Mouse (Mus musculus) embryonic facial prominence, embryonic 12.5 days (tissue): ENCODE measurements around the gene Myadml2. TPM values are rescaled to one million over a fixed set of nuclear protein-coding genes. Genes with fewer than 3 reads are reported as not detected.
A peak's percentile ranks its signal among the peaks of the same experiment; 100 is the strongest.

ENCODE experiments used
- ATAC-seq: fragments of 200-750 bp; cut with Nextera tagmentation; 2 replicates; pipeline ENCODE4 v1.8.0; 2017; ENCODE audit not compliant: insufficient number of reproducible peaks, insufficient read depth, low FRiP score, low TSS enrichment
- H3K27ac ChIP-seq: fragments of 300-500 bp; sonication (generic); 2 replicates; pipeline ENCODE4 v1.5.1; 2016; ENCODE audit warnings: mild to moderate bottlenecking
- H3K27me3 ChIP-seq: fragments of 300-500 bp; sonication (generic); 2 replicates; pipeline ENCODE4 v1.6.1; 2016; ENCODE audit warnings: mild to moderate bottlenecking, moderate library complexity
- H3K36me3 ChIP-seq: fragments of 300-500 bp; sonication (generic); 2 replicates; pipeline ENCODE4 v1.6.1; 2016; ENCODE audit warnings: mild to moderate bottlenecking
- H3K4me1 ChIP-seq: fragments of 300-500 bp; sonication (generic); 2 replicates; pipeline ENCODE4 v1.6.1; 2016
- H3K4me2 ChIP-seq: fragments of 300-500 bp; sonication (generic); replicated peaks from 2 replicates; pipeline ENCODE4 v1.6.1; 2016; ENCODE audit warnings: mild to moderate bottlenecking, moderate library complexity
- H3K4me3 ChIP-seq: fragments of 300-500 bp; sonication (generic); 2 replicates; pipeline ENCODE4 v1.5.1; 2016; ENCODE audit warnings: mild to moderate bottlenecking
- H3K9ac ChIP-seq: fragments of 300-500 bp; sonication (generic); 2 replicates; pipeline ENCODE4 v1.6.1; 2016; ENCODE audit warnings: mild to moderate bottlenecking, moderate library complexity
- H3K9me3 ChIP-seq: fragments of 300-500 bp; sonication (generic); 2 replicates; pipeline ENCODE4 v1.6.1; 2016; ENCODE audit warnings: mild to moderate bottlenecking, moderate library complexity
- WGBS: fragments of 180-500 bp; shearing (Covaris S2); methylation state at CpG from one replicate; pipeline ENCODE4 v1.1.7; 2016; 5-methylcytosine and 5-hydroxymethylcytosine counted together
- microRNA-seq: library from miRNA; unstranded; fragments of <30 nt; microRNA quantifications from one replicate; pipeline ENCODE4, GENCODE M21; 2017
- polyA plus RNA-seq: library from polyadenylated mRNA; unstranded; fragments of >200 nt; fragmentation: Nextera tagmentation; extraction: Ambion mirVana; gene quantifications from 2 replicates; pipeline ENCODE4 v1.2.1, GENCODE M21; 2016

The Myadml2 gene
- polyA plus RNA-seq, 1 experiment from 2014 or later, result not detected

DNA sequence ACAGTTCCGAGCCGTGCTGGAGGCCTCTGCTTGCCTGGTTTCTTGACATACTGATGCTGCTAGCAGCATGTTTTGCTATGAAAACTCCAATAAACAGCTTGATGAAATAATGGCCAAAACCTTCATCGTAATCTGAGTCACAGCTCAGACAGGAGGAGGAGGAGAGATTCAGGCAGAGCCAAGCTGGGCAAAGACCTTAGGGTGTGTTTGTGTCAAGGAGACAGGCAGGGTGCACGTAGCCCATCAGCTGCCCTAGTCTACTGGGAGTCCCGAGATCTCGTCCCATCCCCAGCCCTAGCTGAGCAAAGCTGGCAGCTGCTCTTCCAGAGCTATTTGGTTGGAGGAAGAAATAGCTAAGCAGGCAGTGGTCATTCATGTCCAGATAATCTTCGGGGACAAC is 42.3 kb downstream of the Myadml2 start:
- ATAC-seq, result no peak
- Histone ChIP-seq H3K9me3 (no peaks in the 10 kb centered on the region), H3K9ac (no peak overlapping the region), H3K4me2 (no peak overlapping the region), H3K4me3 (no peak overlapping the region), H3K27me3 (peaks cover 17% of the 10 kb centered on the region), H3K36me3 (peaks cover 57% of the 10 kb centered on the region), H3K27ac (no peak overlapping the region), H3K4me1 (peaks cover 19% of the 10 kb centered on the region)
- WGBS, result 88% methylated on average over 7 of the region's 7 CpGs

DNA sequence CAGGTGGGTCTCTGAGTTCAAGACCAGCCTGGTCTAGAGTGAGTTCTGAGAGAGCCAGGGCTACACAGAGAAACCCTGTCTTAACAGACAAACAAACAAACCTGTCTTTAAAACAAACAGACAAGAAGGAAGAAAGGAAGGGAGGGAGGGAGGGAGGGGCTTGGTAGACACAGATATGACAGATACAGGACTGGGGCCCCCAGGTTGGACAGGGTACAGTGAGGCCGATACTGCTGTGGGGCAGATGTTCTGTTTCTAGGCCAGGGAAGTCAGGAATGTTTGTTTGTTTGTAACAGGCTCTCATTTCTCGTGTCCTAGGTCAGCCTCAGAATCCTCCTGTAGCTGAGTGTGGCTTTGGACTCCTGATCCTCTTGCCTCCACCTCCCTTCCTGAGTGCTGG is 44.4 kb downstream of the Myadml2 start:
- H3K4me1 ChIP-seq, result peaks cover 18% of the 10 kb centered on the region
- peaks cover 53% of the 10 kb centered on the region for H3K36me3 ChIP-seq
- no peaks in the 10 kb centered on the region for H3K9me3 ChIP-seq
- WGBS, result 87% methylated on average over 2 of the region's 2 CpGs
- H3K4me2 ChIP-seq, result no peak overlapping the region
- peaks cover 4% of the 10 kb centered on the region for H3K27me3 ChIP-seq
- H3K4me3 ChIP-seq, result no peak overlapping the region
- H3K27ac ChIP-seq, result no peak overlapping the region
- H3K9ac ChIP-seq, result peak overlapping the region; percentile 10; the same call in 1 of the 2 replicates
- no peak for ATAC-seq

DNA sequence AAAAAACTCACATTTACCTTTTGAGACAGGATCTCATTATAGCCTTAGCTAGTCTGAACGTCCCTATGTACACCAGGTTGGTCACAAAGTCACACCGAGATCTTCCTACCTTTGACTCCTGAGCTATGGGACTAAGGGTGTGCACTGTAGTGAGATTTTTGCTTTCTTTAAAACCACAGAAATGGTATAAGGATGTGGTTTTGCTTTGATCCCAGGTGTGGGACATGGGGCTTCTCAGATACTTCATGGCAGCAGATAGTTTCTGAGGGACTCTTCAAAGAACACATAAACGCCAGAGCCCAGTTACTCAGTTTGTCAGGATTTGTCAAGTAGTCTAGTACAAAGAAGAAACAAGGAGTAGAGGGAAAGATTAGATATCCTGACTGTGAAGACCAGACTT is 47.2 kb downstream of the Myadml2 start:
- no peaks in the 10 kb centered on the region for H3K9me3 ChIP-seq
- no peak overlapping the region for H3K4me3 ChIP-seq
- no peak overlapping the region for H3K4me2 ChIP-seq
- H3K27ac ChIP-seq, result no peak overlapping the region
- ATAC-seq, result no peak
- peaks cover 58% of the 10 kb centered on the region for H3K36me3 ChIP-seq
- no peak overlapping the region for H3K9ac ChIP-seq
- 97% methylated on average over 3 of the region's 3 CpGs for WGBS
- peaks cover 22% of the 10 kb centered on the region for H3K4me1 ChIP-seq
- H3K27me3 ChIP-seq, result no peaks in the 10 kb centered on the region

DNA sequence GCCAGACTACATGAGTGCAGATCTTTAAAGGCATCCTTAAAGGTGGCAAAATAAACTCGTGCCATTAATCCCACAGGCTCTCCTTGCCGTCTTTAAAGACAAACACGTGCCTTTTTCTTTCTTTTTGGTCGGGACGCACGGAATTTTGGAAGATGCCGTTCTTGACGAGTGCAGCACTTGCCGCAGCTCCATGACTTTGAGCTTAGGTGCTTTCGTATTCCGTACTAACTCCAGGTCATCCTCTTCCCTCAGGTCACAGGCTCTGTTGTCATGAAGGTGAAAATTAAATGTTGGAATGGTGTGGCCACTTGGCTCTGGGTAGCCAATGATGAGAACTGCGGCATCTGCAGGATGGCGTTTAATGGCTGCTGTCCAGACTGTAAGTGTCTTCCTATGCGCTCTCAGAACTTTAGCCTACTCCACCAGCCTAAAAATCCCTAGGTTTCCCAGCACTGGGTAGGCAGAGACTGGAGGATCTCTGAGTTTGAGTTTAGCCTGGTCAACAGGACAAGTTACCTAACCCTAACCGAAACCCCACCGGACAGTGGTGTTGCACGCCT is 48.9 kb downstream of the Myadml2 start:
- WGBS, result 51% methylated on average over 17 of the region's 17 CpGs
- H3K36me3 ChIP-seq, result peaks cover 57% of the 10 kb centered on the region

DNA sequence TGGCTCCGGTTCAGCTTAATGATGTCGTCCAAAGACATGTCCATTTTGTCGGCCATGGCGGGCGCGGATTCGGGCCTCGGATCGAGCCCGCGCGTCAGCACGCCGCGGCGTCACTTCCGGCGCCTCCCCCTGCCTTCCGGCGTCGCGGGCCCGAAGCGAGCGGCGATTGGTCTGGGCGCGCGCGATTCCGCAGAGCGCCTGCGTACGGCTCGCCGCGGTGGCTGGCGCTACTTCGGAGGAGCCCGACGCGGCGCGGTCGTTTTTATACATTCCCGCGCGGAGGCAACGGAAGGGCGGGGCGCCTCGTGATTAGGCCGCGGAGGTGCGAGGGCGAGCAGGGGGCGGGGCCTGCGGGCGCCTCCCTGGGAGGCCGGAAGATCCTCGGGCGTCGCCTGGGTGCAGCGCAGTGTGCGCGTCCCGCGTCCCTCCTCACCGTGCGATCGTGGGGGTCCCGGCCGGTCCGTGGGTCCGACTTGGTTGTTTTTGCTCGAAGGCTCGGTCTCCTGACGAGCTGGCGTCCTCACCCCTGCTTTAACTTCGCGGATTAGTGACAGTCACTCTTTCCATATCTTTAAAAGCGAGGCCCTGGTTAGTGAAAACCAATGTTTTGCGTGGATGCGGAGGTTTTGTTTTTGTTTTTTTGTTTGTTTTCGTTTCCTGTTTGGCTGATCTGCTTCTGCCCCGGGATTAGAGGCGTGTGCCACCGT is 49.5 kb downstream of the Myadml2 start, which contains the start of the genes Alyref and Anapc11:
TSS of gene Alyref (minus strand) at position 83 of the 707 bp plus-strand sequence.
TSS of gene Anapc11 (plus strand) at position 139 of the 707 bp plus-strand sequence.
- Histone ChIP-seq H3K9me3 (no peaks in the 10 kb centered on the region), H3K4me1 (peaks cover 22% of the 10 kb centered on the region), H3K4me3 (peak within 1 kb of the TSS; percentile 99), H3K27me3 (no peaks in the 10 kb centered on the region), H3K36me3 (peaks cover 57% of the 10 kb centered on the region), H3K4me2 (peak within 1 kb of the TSS; percentile 97), H3K27ac (peak within 1 kb of the TSS; percentile 93), H3K9ac (peak within 1 kb of the TSS; percentile 100)
- ATAC-seq, result peak; percentile 94
- under 1% methylated on average over 87 of the region's 88 CpGs for WGBS

More for the DNA sequence above, 48.9 kb downstream of the Myadml2 start:
- ATAC-seq, result no peak
- peak overlapping the region; percentile 99 for H3K4me3 ChIP-seq
- peak overlapping the region; percentile 97 for H3K4me2 ChIP-seq
- no peaks in the 10 kb centered on the region for H3K27me3 ChIP-seq
- H3K9me3 ChIP-seq, result no peaks in the 10 kb centered on the region
- peak overlapping the region; percentile 86 for H3K27ac ChIP-seq
- H3K9ac ChIP-seq, result peak overlapping the region; percentile 100
- H3K4me1 ChIP-seq, result peaks cover 22% of the 10 kb centered on the region

DNA sequence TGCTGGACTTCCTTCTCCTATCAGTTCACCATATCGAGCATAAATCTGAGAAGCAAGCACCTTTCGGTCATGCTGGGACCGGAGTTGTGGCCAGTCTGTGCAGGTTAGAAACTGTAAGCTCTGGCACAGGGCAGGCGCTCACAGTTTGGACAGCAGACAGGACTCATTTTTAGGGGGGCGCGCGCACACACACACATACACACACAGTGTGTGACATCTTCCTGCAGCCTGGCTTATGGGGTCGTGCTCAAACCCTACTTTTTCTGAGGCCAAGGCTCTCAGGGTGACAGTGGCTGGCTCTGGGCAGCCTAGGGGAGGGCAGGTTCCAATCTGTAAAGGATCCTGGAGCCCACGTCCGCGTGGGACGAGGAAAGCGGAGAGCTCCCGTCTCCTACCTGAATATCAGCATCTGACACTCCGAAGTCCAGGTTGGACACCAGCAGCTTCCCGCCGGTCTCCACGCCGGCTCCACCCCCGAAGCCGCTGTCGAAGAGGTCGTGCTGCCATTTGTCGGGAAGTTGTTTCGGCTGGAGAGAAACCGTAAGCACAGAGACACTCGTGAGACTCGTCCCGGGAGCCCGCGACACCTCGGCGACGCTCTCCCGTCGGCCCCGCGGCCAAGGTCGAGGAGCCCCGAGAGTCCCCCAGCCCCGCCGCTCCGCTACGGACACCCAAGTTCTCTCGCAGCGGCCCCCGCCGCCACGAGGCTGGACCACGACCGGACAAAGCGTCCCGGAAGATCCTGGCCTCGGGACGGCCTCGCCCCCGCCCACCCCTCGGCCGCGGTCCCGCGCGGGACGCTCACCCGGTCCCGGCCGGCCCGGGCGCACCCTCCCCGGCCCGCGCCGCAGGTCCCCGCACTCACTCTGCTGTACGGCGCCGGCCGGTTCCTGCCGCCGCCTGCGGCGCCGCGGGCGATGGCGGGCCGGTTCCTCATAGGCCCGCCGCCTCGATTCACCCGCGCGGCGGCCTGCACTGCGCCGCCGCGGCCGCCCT is 50.4 kb downstream of the Myadml2 start:
- WGBS, result 5% methylated on average over 86 of the region's 99 CpGs
- peak; percentile 42 for ATAC-seq

More for the DNA sequence above, 50.4 kb downstream of the Myadml2 start:
- H3K9ac ChIP-seq, result peak overlapping the region; percentile 100
- peak overlapping the region; percentile 99 for H3K4me3 ChIP-seq
- H3K27me3 ChIP-seq, result no peaks in the 10 kb centered on the region
- peak overlapping the region; percentile 97 for H3K4me2 ChIP-seq
- H3K9me3 ChIP-seq, result no peaks in the 10 kb centered on the region
- H3K4me1 ChIP-seq, result peaks cover 22% of the 10 kb centered on the region
- peaks cover 57% of the 10 kb centered on the region for H3K36me3 ChIP-seq
- H3K27ac ChIP-seq, result peak overlapping the region; percentile 93

Small RNAs within 50 kb of the gene (microRNA-seq; reads per million reads assigned to microRNA genes)
- gene Mir6936, result 1.8 reads per million, percentile 3 among the genes with 10 or more reads in this experiment

Other genes starting within 250 kb of the Myadml2 start
- gene Nploc4, start 210.4 kb downstream of the Myadml2 start, polyA plus RNA-seq, result 48.8 and 52.9 TPM in 2 replicates
- gene Tspan10, start 205.5 kb downstream of the Myadml2 start, polyA plus RNA-seq, result 2.1 and 3.6 TPM in 2 replicates
- 0.28 TPM in 1 of 2 replicates, not detected in the other for gene Pde6g, start 194.7 kb downstream of the Myadml2 start, polyA plus RNA-seq
- 11.2 and 12.0 TPM in 2 replicates for gene Oxld1, start 190.1 kb downstream of the Myadml2 start, polyA plus RNA-seq
- 41.8 and 42.2 TPM in 2 replicates for gene Ccdc137, start 190.0 kb downstream of the Myadml2 start, polyA plus RNA-seq
- 62.9 and 64.2 TPM in 2 replicates for gene Arl16, start 180.6 kb downstream of the Myadml2 start, polyA plus RNA-seq
- 126 and 128 TPM in 2 replicates for gene Mrpl12, start 163.5 kb downstream of the Myadml2 start, polyA plus RNA-seq
- 52.6 and 57.4 TPM in 2 replicates for gene Slc25a10, start 156.3 kb downstream of the Myadml2 start, polyA plus RNA-seq
- gene Gcgr, start 117.5 kb downstream of the Myadml2 start, polyA plus RNA-seq, result 1.7 and 2.1 TPM in 2 replicates
- 234 and 242 TPM in 2 replicates for gene Mcrip1, start 98.4 kb downstream of the Myadml2 start, polyA plus RNA-seq
- 0.36 TPM in 1 of 2 replicates, not detected in the other for gene Ppp1r27, start 97.0 kb downstream of the Myadml2 start, polyA plus RNA-seq
- 622 and 637 TPM in 2 replicates for gene P4hb, start 74.9 kb downstream of the Myadml2 start, polyA plus RNA-seq
- 561 and 568 TPM in 2 replicates for gene Arhgdia, start 66.5 kb downstream of the Myadml2 start, polyA plus RNA-seq
- 683 and 688 TPM in 2 replicates for gene Alyref, start 49.8 kb downstream of the Myadml2 start, polyA plus RNA-seq
- gene Anapc11, start 49.7 kb downstream of the Myadml2 start, polyA plus RNA-seq, result 191 and 198 TPM in 2 replicates
- 0.99 TPM in 1 of 2 replicates, not detected in the other for gene Npb, start 39.7 kb downstream of the Myadml2 start, polyA plus RNA-seq
- 143 and 147 TPM in 2 replicates for gene Pcyt2, start 30.2 kb downstream of the Myadml2 start, polyA plus RNA-seq
- 29.7 and 30.4 TPM in 2 replicates for gene Sirt7, start 22.9 kb downstream of the Myadml2 start, polyA plus RNA-seq
- gene Mafg, start 14.6 kb downstream of the Myadml2 start, polyA plus RNA-seq, result 33.6 and 34.8 TPM in 2 replicates
- gene Pycr1, start 4.4 kb downstream of the Myadml2 start, polyA plus RNA-seq, result 25.3 and 26.5 TPM in 2 replicates
- gene Notum, start 13.0 kb upstream of the Myadml2 start, polyA plus RNA-seq, result 5.1 and 6.3 TPM in 2 replicates
- 131 and 139 TPM in 2 replicates for gene Aspscr1, start 24.8 kb upstream of the Myadml2 start, polyA plus RNA-seq
- gene Cenpx, start 65.6 kb upstream of the Myadml2 start, polyA plus RNA-seq, result 131 TPM in 2 replicates
- gene Lrrc45, start 65.8 kb upstream of the Myadml2 start, polyA plus RNA-seq, result 77.5 and 83.7 TPM in 2 replicates
- gene Rac3, start 73.3 kb upstream of the Myadml2 start, polyA plus RNA-seq, result 59.7 and 62.8 TPM in 2 replicates
- 11.5 and 12.3 TPM in 2 replicates for gene Dcxr, start 79.1 kb upstream of the Myadml2 start, polyA plus RNA-seq
- gene Cbr2, start 84.0 kb upstream of the Myadml2 start, polyA plus RNA-seq, result 5.9 and 6.1 TPM in 2 replicates
- gene Hmga1b, start 114.6 kb upstream of the Myadml2 start, polyA plus RNA-seq, result 4.2 and 5.8 TPM in 2 replicates
- 47.0 and 47.2 TPM in 2 replicates for gene Rfng, start 136.0 kb upstream of the Myadml2 start, polyA plus RNA-seq
- gene Gps1, start 136.1 kb upstream of the Myadml2 start, polyA plus RNA-seq, result 243 and 245 TPM in 2 replicates
- gene Dus1l, start 148.2 kb upstream of the Myadml2 start, polyA plus RNA-seq, result 66.1 and 70.5 TPM in 2 replicates
- gene Fasn, start 176.4 kb upstream of the Myadml2 start, polyA plus RNA-seq, result 74.2 and 77.0 TPM in 2 replicates